Mouse (Mus musculus) embryo, embryonic 10 days (tissue): ENCODE results near the gene Efs.
"Not testable (repeated sequence)": the region's sequence is repeated elsewhere in the genome, so short reads cannot be mapped to it uniquely, and the experiment has no call there.

ENCODE experiments used
- DNase-seq: peaks from one replicate; pipeline ENCODE4 v3.0.0-alpha.2; 2015; ENCODE audit warnings: low spot score

Gene Efs

DNA sequence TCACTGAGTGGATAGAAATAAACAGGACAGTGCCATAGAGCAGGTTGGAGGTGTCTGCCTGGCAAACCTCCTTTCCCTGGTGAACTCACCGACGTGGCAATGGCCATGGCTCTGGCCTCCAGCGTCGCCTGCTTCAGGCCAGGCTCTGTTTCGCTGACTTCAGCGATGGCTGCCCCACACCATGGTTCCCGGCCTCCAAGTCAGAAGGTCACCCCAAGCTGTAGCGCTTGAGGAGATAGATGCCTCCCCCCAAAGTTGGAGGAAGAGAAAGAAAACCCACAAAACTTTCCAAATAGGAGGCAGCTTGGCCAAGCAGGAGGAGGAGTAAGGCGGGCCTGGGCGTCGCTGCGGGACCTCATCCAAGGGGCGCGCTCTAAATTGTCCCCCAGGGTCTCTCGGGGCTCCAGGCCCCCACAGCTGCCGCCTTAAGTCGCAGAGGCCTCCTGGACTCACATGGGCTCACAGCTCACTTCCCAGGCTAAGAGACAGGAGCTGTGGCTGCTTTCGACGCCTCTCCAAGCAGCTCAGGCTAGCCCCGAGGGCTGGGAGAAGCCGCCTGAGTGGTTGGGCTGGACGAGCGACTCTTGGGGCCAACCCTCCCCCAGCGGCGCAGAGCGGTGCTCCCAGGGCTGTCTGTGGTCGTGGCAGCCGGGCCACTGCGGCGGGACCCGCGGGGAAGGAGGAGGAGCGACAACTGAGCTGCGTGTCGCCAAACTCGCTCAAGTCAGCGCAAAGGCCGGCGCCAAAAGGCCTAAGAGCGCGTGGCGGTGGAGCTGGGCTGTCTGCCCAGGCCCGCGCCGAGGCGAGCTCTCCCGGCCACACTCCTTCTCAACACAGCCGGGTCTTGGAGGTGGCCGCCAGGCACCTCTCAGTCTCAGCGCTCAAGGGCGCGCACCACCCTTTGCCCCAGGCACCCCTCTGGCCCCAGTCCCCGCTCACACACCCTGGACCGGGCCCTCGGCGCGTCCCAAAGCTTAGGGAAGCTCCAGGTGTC is at the start of gene Efs:
Efs (minus strand) TSS at position 778 of the 994 bp plus-strand sequence.
- peak; percentile 75 for DNase-seq

DNA sequence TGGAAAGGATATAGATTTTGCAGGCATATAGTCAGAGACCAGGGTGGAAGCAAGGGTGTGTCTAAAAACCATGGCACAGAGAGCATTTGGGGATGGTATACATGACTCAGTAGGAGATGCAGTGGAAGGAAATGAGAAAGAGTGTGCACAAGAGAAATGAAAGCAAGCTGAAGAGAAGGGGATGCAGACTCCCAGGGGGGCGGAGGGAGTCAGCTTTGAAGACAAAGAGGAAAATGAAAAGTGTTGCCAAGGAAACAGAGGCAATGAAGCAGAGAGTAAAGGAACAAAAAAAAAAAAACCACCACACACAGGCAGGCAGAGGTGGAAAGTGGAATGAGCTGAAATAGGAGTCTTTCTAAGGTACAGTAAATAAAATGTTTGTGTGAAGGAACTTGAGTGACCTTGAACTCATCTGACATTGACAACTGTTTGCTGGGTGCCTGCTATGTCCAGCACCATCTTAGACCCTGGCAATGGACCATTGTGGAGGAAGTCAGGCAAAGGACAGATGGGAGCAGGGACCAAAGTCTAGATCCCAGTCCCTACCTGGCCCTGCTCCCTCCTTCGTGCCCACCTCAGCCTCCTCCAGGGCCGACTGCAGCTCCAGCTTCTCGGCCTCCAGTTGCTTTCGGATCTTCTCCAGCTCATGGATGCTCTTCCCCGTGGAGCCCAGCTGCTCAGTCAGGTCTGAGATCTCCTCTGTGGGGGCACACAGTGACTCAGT is 48.3 kb upstream of the Efs start:
- no peak for DNase-seq

DNA sequence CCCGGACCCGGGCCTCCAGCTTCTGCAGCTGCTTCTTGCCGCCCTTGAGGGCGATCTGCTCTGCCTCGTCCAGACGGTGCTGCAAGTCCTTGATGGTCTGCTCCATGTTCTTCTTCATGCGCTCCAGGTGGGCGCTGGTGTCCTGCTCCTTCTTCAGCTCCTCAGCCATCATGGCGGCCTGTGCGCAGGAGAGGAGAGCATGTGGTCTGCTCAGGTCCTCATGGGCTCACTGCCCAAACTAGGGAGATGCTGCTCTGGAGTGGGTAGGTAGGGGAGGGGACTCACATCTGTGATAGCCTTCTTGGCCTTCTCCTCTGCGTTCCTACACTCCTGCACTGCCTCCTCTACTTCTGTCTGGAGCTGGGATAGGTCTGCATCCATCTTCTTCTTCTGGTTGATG is 46.9 kb upstream of the Efs start:
- not testable (repeated sequence) for DNase-seq

DNA sequence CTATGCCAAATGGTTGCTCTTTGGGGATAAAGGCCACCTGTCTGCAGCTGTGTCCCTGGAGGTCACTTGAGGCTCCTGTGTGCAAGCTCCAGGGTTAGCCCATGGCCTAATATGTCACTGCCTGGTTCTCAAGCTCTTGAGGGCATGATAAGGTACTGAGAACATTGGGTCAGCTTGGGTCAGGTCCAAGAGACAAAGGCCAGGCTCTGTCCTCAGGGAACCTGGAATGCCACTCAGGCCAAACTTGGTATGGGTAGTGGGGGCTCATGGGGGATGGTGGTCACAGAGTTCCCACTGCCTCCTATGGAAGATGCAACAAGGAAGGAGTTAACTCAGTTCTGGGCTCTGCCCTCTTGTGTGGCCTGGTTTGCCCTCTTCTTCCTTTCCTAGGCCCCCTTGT is 42.4 kb upstream of the Efs start:
- no peak for DNase-seq

DNA sequence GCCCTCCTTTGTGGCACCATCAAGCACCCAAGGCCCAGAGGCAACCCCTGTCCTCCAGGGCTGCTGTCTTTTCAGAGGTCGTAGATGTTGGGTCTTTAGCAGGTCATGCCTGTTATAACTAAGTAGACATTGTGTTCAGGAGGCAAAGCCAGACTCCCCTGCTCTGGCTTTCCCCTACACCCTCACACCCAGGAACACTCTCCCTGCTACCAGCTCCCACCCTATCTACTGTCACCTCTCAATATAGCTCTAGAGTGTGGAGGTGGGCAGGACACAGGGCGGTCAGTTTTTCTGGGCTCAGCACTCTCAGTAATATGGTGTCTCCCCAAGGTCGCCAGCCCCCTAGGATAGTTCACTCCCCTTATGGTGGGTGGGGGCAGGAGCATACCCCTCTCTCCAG is 41.9 kb upstream of the Efs start:
- no peak for DNase-seq

DNA sequence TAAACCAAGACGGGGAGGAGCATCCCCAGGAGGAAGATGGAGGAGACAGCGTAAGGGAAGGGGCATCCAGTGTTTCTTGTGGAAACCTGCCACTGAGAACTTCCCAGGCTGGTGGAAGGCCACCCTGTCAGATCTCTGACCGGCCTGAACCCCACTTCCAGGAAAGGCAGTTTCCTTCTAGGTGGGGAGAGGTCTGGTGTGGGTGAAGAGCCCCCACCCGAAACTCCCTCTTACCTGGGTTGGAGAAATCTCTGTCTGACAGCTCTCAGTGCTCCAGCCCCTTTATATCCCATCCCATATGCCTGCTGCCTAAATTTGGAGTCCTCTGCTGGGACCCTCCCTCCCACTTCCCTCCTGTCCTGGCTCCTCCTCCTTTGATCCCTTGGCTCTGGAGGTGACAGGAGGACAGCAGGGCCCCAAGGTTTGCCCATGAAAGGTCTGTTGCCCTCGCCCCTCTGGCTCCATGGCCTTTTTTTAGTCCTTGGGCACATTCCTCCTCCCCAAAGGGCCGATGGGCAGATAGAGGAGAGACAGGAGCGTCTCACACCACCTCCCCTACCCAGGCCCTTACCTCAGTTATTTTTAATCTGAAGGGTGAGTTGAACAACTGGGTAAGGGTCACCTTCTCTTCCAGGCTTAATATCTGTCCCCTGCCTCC is 40.5 kb upstream of the Efs start, which contains the start of gene Myh6:
Myh6 (minus strand) TSS at position 608 of the 658 bp plus-strand sequence.
- DNase-seq: no peak

DNA sequence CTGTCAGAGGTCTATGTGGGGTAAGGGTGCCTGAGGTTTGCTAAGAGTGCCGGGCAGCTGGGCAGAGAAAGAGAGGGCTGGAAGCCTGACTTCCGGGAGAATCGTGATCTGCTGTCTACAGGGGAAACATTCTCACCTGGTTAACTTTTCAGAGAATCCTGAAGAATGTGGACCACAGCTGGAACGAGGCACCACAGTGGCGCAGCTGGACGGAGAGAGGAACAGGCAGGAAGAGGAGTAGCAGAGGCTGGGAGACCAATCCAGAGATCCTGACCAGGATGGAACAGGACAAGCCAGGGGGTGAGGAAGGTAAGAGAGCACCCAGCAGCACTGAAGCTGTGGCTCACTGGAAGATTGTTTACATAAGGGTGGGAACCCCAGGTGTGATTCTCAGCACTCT is 39.7 kb upstream of the Efs start:
- no peak for DNase-seq

DNA sequence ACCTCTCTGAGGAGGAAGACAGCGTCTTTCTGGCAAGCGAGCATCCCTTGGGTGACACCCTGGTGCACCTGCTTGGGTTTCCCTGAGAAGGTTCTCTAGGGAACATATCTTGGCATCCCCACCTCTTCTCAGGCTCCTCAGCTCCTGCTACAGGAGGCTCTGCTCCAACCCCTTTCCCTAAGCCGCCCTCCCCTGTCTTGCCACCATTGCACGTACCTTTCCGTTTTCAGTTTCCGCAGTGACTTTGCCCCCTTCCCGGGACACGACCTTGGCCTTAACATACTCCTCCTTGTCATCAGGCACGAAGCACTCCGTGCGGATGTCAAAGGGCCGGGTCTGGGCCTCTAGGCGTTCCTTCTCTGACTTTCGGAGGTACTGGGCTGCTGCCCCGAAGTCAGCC is 39.1 kb upstream of the Efs start:
- DNase-seq: no peak

DNA sequence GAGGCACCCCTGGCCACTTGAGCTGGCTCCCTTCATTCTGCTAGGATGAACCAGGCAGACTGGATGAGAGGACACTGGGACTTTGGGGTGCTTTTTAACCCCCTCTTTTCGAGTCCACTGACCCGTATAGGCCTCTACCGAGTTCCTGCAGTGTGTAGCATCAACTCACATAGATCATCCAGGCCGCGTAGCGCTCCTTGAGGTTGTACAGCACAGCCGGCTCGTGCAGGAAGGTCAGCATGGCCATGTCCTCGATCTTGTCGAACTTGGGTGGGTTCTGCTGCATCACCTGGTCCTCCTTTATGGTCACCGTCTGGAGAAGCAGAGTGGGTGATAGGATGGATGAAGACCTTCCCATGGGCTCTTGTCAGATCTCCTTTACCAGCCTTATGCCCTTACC is 37.8 kb upstream of the Efs start:
- DNase-seq: no peak

DNA sequence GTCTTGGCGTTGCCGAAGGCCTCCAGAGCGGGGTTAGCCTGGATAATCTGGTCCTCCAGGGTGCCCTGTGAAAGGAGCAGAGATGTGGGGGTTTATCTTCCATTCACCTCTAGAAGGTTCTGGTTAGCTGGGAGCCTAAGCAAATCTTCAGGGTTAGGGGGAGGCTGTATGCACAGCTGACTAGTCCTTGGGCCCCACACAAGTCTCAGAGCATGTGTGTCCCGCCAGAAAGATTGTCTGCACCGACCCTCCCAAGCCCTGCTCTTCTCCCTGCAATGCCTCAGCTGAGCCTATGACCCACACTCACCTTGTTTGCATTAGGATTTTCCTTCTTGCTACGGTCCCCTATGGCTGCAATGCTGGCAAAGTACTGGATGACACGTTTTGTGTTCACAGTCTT is 36.8 kb upstream of the Efs start:
- no peak for DNase-seq

DNA sequence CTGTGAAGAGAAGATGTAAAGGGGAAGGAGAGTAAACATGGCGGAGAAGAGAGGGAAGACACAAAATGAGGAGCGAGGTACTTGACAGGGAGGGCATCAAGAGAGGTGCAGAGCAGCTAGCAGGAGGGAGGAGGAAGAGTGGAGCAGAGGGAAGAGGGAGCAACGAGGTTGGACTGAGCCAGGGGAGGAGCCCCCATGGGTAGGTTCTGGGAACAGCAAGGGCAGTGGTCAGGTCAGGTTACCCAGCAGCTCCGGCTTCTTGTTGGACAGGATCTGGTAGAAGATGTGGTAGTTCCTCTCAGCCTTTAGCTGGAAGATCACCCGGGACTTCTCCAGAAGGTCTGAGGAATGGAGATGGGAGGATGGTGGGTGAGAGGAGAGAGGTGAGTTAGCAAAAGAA is 35.6 kb upstream of the Efs start:
- DNase-seq: no peak

DNA sequence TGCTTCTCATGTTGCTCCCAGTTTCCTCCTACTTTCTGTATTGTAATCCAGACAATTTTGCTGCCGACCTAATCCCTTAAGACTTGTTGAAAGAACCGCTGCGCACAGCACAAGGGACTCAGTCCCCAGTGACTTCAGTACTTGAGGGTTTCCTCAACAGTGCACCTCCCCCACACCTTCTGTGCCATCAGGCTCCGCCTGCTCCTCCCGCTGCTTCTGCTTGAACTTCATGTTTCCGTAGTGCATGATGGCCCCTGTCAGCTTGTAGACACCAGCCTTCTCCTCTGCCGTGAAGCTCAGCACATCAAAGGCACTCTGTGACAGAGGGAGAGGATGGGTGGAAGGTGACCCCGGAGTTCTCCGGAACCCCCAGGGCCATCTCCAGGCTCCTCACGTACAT is 34.8 kb upstream of the Efs start:
- peak; percentile 33 for DNase-seq

DNA sequence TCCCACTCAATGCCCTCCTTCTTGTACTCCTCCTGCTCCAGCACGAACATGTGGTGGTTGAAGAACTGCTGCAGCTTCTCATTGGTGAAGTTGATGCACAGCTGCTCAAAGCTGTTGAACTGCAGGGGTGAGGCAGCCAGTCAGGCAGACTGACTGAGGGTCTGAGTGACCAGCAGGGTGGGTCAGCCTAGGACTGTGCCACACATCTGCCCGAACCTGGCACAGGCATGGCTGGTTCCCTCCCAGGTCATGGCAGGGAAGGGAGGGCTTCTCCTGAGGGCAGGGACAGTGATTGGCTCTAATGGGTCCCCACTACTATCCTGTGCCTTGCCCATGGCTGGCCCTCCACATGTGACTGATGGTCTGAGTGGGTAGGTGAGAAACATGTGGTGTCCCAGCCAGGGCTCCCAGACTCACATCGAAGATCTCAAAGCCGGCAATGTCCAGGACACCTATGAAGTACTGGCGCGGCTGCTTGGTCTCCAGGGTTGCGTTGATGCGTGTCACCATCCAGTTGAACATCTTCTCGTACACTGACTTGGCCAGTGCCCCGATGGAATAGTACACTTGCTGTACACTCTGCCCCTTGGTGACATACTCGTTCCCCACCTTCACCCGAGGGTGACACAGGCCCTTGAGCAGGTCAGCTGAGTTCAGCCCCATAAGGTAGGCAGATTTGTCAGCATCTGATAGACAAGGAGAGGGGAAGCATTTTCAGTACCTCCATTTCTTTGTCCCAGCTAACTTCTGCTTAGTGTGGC is 34.1 kb upstream of the Efs start:
- DNase-seq: not testable (repeated sequence)

DNA sequence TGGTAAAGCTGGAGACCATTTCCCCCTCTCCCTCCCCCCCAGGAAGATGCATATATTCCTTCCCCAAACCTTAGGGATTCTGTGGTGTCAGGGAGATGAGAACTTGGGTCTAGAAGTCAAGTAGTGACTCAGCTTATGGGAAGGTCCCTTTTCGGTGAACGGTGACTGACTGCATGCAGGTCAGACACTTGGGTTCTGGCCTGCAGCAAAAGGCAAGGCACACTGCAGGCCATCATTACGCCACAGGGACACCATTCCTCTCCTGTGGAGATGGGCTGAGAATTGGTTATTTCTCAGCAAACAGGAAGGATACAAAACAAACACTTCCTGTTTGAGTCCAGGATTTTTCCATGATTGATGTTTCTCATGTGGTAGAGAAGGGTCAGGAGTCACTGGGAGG is 33.3 kb upstream of the Efs start:
- DNase-seq: no peak

DNA sequence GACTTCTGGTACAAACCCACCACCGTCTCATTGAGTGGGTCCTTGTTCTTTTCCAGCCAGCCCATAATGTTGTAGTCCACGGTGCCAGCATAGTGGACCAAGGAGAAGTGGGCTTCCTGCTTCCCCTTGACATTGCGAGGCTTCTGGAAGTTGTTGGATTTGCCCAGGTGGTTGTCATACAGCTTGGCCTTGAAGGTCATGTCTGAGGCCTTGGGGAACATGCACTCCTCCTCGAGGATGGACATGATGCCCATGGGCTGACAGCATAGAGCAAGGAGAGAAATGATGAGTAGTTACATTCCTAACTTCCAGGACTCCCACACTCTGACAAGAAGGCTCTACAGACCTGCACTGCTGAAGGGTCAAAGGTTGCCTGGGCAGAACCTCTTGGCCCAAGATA is 32.6 kb upstream of the Efs start:
- DNase-seq: no peak

DNA sequence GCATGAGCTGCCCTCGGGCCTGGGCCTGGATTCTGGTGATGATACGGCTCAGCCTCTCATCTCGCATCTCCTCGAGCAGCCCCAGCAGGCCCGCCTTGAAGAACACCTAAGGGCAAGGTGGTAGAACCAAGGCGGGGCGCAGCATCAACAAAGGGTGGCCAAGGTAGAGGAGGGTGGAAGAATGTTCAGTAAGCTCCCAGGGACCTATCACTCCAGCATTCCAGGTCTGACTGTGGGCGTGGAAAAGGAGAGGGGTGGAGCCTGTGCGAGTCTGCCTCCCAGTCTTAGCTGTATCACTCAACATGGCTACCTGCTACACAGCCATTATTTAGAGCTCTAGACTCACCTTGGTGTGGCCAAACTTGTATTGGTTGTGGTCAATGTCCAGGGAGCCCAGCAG is 30.6 kb upstream of the Efs start:
- DNase-seq: no peak

DNA sequence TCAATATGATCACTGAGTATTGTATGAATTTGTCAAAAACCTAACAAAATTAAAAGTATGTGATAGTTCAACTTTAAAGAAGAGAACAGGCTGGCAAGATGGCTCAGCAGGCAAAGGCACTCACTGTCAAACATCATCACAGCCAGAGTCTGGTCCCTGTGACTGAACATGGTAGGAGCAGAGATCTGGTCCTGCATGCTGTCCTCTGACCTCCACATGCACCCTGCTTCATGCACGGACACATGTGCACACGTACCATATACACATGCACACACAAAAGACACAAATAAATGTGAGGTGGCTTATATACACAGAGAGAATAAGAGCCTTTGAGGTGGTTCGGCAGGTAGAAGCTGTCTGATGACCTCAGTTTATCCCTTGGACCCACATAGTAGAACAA is 29.6 kb upstream of the Efs start:
- DNase-seq: no peak

DNA sequence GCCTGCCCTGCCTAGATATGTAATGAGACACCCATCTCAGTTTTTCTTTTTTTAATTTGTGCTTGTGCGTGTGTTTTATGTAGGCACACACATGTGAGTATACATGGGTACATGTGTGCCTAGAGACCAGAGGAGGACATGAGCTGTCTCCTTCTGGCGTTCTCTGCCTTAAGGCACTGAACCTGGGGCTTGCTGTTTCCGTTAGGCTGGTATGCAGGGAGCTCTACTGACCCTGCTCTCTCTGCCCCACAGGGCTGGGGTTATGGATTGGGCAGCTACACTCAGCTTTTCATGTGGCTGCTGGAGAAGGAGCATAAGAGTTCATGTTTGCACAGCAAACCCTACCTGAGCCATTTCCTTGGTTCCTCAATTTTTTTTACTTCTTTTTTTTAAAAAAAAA is 28.5 kb upstream of the Efs start:
- DNase-seq: no peak

DNA sequence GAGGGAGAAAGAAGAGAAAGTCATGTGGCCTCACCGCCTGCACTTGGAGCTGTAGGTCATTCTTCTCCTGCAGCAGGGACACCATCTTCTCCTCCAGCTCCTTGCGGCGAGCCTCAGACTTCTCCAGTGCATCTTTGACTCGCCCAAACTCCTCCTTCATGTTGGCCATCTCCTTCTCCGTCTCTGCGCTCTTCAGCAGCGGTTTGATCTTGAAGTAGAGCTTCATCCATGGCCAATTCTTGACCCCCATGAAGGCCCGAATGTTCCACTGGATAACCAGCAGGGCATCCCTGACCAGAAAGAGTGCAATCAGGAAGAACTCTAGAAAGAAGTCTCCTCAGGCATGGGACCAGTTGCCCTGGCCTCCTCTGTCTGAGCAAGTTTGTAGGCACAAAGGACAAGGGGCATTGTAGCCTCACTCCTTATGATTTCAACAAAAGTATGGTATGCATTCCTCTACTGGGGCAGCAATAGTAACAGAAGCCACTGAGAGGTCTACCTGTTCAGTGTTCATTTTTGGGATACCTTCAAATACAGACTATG is 27.8 kb upstream of the Efs start:
- no peak for DNase-seq

DNA sequence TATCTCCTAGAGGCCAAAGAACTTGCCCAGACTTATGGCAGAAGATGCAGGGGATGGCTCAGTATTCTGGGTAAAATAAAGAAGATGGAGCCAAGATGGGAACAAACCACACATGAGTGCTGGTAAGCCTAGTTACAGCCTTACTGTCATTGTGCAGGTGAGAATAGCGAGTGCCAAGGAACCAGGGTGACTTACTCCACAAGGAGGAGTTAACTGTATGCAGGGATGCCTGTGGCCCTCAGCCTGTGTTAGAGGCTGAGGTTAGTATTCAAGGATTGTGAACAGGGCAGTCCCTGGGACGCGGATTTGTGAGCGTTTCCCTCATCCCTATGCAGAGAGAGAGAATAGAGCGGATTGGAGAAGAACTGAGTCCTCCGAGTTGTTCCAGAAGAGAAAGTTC is 25.7 kb upstream of the Efs start:
- DNase-seq: no peak

DNA sequence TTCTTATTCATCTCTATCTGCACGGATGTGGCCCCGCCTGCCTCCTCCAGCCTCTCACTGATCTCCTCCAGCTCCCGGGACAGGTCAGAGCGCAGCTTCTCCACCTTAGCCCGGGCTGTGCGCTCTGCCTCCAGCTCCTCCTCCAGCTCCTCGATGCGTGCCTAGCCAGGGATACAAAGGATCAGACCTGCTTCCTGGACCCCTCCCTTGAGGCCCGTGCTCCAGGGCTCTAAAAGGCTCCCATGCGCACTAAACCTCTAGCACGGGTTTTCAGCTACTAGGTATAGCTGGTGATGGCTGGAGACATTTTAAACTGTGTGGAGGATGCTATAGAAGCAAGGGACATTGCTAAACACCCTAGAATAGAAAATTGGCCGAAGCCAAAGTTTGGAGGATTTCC is 24.6 kb upstream of the Efs start:
- no peak for DNase-seq

DNA sequence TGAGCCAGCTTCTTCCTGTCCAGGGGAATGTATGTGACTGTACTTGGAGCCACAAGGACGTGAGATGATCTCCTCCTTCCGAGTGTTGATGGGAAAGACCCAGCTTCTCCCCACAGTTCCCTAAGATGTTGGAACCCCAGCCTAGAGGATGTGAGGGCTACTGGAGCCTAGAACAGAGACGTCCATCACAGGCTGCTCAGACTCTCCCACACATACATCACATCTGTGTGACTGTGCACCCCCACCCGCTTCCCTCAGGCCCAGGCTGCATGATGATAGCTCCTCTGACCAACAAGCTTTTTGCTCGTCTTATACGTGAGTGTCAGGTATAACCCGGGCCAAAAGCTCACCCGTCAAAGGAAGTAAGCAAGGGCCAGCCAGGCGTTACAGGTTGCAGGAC is 22.9 kb upstream of the Efs start:
- DNase-seq: no peak
